Mouse (Mus musculus): ENCODE data around the gene Ldlrad1. TPM values are rescaled to one million over a fixed set of nuclear protein-coding genes. Genes with fewer than 3 reads are reported as not detected.

The Ldlrad1 gene
- polyA plus RNA-seq, 1 experiment from 2014 or later: not detected

DNA sequence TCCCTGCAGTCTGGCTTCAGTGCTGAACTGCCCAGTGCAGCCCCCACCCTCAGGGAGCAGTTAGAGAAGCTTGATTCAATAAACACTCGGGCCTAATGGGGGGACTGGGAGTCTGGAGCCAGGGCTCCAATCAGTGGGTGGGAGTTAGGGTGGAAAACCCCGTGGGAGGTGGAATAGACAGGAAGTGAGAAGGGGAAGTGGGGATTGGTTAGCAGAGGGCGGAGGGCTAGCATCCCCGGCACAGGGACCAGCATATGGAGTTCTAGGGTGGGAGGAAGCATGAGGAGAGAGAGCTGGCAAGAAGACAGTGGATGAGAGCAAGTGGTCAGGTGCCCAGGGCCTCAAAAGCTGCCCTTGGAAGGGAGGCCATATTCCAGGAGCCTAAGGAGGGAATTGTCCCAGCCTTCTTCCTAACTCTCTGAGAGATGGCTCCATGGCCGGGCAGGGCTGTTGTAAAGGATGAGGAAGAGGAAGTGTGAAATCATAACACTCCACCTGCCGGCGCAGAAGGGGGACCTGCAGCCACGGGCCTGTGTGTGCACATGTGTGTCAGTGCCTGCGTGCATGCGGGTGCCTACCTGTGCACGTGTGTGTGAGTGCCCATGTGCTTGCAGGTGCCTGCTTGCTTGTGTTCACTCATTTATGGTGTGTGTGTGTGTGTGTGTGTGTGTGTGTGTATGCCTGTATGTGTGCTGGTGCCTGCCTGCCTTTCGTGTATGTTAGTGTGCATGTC lies 4.5 kb downstream of the Ldlrad1 start:
- Histone ChIP-seq H3K4me1 (ENCODE audit: control insufficient read depth, insufficient read depth, low read length) (0 out of 2 replicates have a peak, but pooled peaks cover 3% of the 10 kb centered on the region), H3K4me3 (ENCODE audit: low read depth, low read length) (no peak overlapping the region), H3K9me3 (ENCODE audit: control insufficient read depth, low read depth, low read length) (no peaks in the 10 kb centered on the region), H3K4me2 (replicated peaks; ENCODE audit: low read depth, low read length) (no peak overlapping the region), H3K27ac (ENCODE audit: low read length) (no peak overlapping the region), H3K27me3 (ENCODE audit: control insufficient read depth, insufficient read depth, low read length) (no peaks in the 10 kb centered on the region), H3K9ac (replicated peaks; ENCODE audit: low read depth, low read length) (no peak overlapping the region), H3K36me3 (ENCODE audit: control insufficient read depth, insufficient read depth, low read length) (no peaks in the 10 kb centered on the region)
- 55% methylated on average over 12 of the region's 12 CpGs for WGBS
- ATAC-seq (ENCODE audit: insufficient number of reproducible peaks, insufficient read depth, low FRiP score, low read depth): no peak; the same call in 1 of the 2 replicates

DNA sequence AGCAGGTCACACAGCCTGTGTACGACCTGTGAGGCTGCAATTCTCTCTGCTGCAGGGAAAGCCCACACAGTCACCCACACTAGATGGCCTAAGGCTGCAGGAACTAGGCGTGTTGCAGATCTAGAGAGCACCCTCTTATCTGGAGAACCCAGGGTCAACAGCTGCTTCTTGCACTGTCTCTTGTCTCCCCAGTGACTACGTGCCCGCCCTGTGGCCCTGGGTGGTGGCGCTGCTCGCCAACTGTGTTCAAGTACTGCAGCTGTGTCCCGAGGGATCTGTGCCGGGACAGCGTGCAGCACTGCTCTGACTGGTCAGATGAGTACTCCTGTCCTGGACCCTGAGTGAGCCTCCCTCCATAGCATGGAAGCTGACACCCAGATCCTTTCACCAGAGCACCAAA lies 8.6 kb downstream of the Ldlrad1 start:
- Histone ChIP-seq H3K4me1 (ENCODE audit: control insufficient read depth, insufficient read depth, low read length) (0 out of 2 replicates have a peak, but pooled peaks cover 3% of the 10 kb centered on the region), H3K27ac (ENCODE audit: low read length) (no peak overlapping the region), H3K9me3 (ENCODE audit: control insufficient read depth, low read depth, low read length) (no peaks in the 10 kb centered on the region), H3K36me3 (ENCODE audit: control insufficient read depth, insufficient read depth, low read length) (no peaks in the 10 kb centered on the region), H3K9ac (replicated peaks; ENCODE audit: low read depth, low read length) (no peak overlapping the region), H3K27me3 (ENCODE audit: control insufficient read depth, insufficient read depth, low read length) (no peaks in the 10 kb centered on the region), H3K4me2 (replicated peaks; ENCODE audit: low read depth, low read length) (no peak overlapping the region), H3K4me3 (ENCODE audit: low read depth, low read length) (no peak overlapping the region)
- ATAC-seq (ENCODE audit: insufficient number of reproducible peaks, insufficient read depth, low FRiP score, low read depth): peak; percentile 66; the same call in 1 of the 2 replicates
- WGBS: 76% methylated on average over 9 of the region's 9 CpGs

DNA sequence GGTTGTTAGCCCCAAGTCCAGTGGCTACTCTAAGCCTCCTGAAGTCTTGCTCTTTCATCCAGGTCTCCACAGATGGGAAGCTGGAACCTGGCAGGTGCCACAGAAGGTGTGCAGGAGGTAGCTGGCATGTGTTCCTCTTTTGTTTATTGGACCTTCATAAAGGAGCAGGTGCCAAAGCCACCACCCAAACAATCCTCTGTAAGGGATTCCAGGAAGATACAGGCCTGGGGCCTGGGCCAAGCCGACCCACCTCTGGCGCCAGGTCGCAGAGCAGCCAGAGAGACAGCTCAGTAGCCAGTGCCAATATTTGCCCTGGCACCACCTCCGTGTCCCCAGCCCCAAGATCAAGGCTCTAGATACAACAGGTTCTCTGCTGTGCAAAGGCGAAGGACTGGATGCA lies 12.5 kb downstream of the Ldlrad1 start:
- Histone ChIP-seq H3K4me1 (ENCODE audit: control insufficient read depth, insufficient read depth, low read length) (no peaks in the 10 kb centered on the region), H3K27me3 (ENCODE audit: control insufficient read depth, insufficient read depth, low read length) (no peaks in the 10 kb centered on the region), H3K27ac (ENCODE audit: low read length) (no peak overlapping the region), H3K9me3 (ENCODE audit: control insufficient read depth, low read depth, low read length) (no peaks in the 10 kb centered on the region), H3K4me2 (replicated peaks; ENCODE audit: low read depth, low read length) (no peak overlapping the region), H3K4me3 (ENCODE audit: low read depth, low read length) (no peak overlapping the region), H3K9ac (replicated peaks; ENCODE audit: low read depth, low read length) (no peak overlapping the region), H3K36me3 (ENCODE audit: control insufficient read depth, insufficient read depth, low read length) (no peaks in the 10 kb centered on the region)
- WGBS: 84% methylated on average over 5 of the region's 5 CpGs
- no peak for ATAC-seq (ENCODE audit: insufficient number of reproducible peaks, insufficient read depth, low FRiP score, low read depth)

GRCm38 (mm10) chr4:107223225-107224204 lies 14.5 kb downstream of the Ldlrad1 start:
- Histone ChIP-seq H3K4me3 (ENCODE audit: low read depth, low read length) (no peak overlapping the region), H3K4me2 (replicated peaks; ENCODE audit: low read depth, low read length) (no peak overlapping the region), H3K9ac (replicated peaks; ENCODE audit: low read depth, low read length) (no peak overlapping the region), H3K27me3 (ENCODE audit: control insufficient read depth, insufficient read depth, low read length) (no peaks in the 10 kb centered on the region), H3K27ac (ENCODE audit: low read length) (no peak overlapping the region), H3K4me1 (ENCODE audit: control insufficient read depth, insufficient read depth, low read length) (no peaks in the 10 kb centered on the region), H3K9me3 (ENCODE audit: control insufficient read depth, low read depth, low read length) (no peaks in the 10 kb centered on the region), H3K36me3 (ENCODE audit: control insufficient read depth, insufficient read depth, low read length) (no peaks in the 10 kb centered on the region)
- ATAC-seq (ENCODE audit: insufficient number of reproducible peaks, insufficient read depth, low FRiP score, low read depth): peak; percentile 56; the same call in 1 of the 2 replicates
- WGBS: 76% methylated on average over 11 of the region's 11 CpGs

- WGBS: 88% methylated on average over 2 of the region's 2 CpGs
- H3K9ac ChIP-seq (replicated peaks; ENCODE audit: low read depth, low read length): no peak overlapping the region
- ATAC-seq (ENCODE audit: insufficient number of reproducible peaks, insufficient read depth, low FRiP score, low read depth): no peak
Observed at GRCm38 (mm10) chr4:107226313-107226712, 17.3 kb downstream of the Ldlrad1 start.

GRCm38 (mm10) chr4:107232219-107232618 lies 23.2 kb downstream of the Ldlrad1 start:
- H3K4me1 ChIP-seq (ENCODE audit: control insufficient read depth, insufficient read depth, low read length): no peaks in the 10 kb centered on the region
- no peak overlapping the region for H3K4me2 ChIP-seq (replicated peaks; ENCODE audit: low read depth, low read length)
- WGBS: 60% methylated on average over 3 of the region's 3 CpGs
- H3K36me3 ChIP-seq (ENCODE audit: control insufficient read depth, insufficient read depth, low read length): peaks cover 35% of the 10 kb centered on the region
- no peaks in the 10 kb centered on the region for H3K27me3 ChIP-seq (ENCODE audit: control insufficient read depth, insufficient read depth, low read length)
- no peak overlapping the region for H3K9ac ChIP-seq (replicated peaks; ENCODE audit: low read depth, low read length)
- H3K27ac ChIP-seq (ENCODE audit: low read length): no peak overlapping the region
- no peaks in the 10 kb centered on the region for H3K9me3 ChIP-seq (ENCODE audit: control insufficient read depth, low read depth, low read length)
- no peak overlapping the region for H3K4me3 ChIP-seq (ENCODE audit: low read depth, low read length)
- no peak for ATAC-seq (ENCODE audit: insufficient number of reproducible peaks, insufficient read depth, low FRiP score, low read depth)

More at GRCm38 (mm10) chr4:107226313-107226712, 17.3 kb downstream of the Ldlrad1 start:
- no peak overlapping the region for H3K4me3 ChIP-seq (ENCODE audit: low read depth, low read length)
- H3K4me1 ChIP-seq (ENCODE audit: control insufficient read depth, insufficient read depth, low read length): no peaks in the 10 kb centered on the region
- H3K27ac ChIP-seq (ENCODE audit: low read length): no peak overlapping the region
- no peaks in the 10 kb centered on the region for H3K9me3 ChIP-seq (ENCODE audit: control insufficient read depth, low read depth, low read length)
- no peak overlapping the region for H3K4me2 ChIP-seq (replicated peaks; ENCODE audit: low read depth, low read length)
- H3K27me3 ChIP-seq (ENCODE audit: control insufficient read depth, insufficient read depth, low read length): no peaks in the 10 kb centered on the region
- no peaks in the 10 kb centered on the region for H3K36me3 ChIP-seq (ENCODE audit: control insufficient read depth, insufficient read depth, low read length)

GRCm38 (mm10) chr4:107238253-107238652 lies 29.3 kb downstream of the Ldlrad1 start:
- H3K27me3 ChIP-seq (ENCODE audit: control insufficient read depth, insufficient read depth, low read length): no peaks in the 10 kb centered on the region
- ATAC-seq (ENCODE audit: insufficient number of reproducible peaks, insufficient read depth, low FRiP score, low read depth): no peak
- no peaks in the 10 kb centered on the region for H3K9me3 ChIP-seq (ENCODE audit: control insufficient read depth, low read depth, low read length)
- no peak overlapping the region for H3K27ac ChIP-seq (ENCODE audit: low read length)
- H3K9ac ChIP-seq (replicated peaks; ENCODE audit: low read depth, low read length): no peak overlapping the region
- H3K36me3 ChIP-seq (ENCODE audit: control insufficient read depth, insufficient read depth, low read length): peaks cover 56% of the 10 kb centered on the region
- no peak overlapping the region for H3K4me3 ChIP-seq (ENCODE audit: low read depth, low read length)
- H3K4me2 ChIP-seq (replicated peaks; ENCODE audit: low read depth, low read length): no peak overlapping the region
- H3K4me1 ChIP-seq (ENCODE audit: control insufficient read depth, insufficient read depth, low read length): no peaks in the 10 kb centered on the region
- 96% methylated on average over 2 of the region's 2 CpGs for WGBS

DNA sequence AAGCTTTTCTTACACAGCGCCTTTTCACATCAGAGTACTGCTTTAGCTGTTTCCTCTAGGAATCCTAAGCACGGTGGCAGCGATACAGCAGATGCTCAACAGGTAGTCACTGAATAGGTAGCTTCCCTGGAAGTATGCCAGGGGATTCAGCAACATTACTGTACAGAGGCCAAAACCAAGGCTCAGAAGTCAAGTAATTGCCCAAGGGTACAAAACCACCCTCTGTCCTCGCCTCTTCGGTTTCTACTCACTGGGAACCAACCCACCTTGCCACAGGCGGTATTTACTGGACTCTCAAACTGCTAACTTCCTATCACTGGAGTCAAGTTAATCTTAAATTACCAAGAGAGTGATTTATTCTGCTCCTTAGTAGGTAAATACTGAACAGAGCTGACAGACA lies 31.2 kb downstream of the Ldlrad1 start:
- H3K9me3 ChIP-seq (ENCODE audit: control insufficient read depth, low read depth, low read length): no peaks in the 10 kb centered on the region
- no peak overlapping the region for H3K27ac ChIP-seq (ENCODE audit: low read length)
- peaks cover 43% of the 10 kb centered on the region for H3K36me3 ChIP-seq (ENCODE audit: control insufficient read depth, insufficient read depth, low read length)
- 97% methylated on average over 6 of the region's 6 CpGs for WGBS
- no peak overlapping the region for H3K4me2 ChIP-seq (replicated peaks; ENCODE audit: low read depth, low read length)
- H3K27me3 ChIP-seq (ENCODE audit: control insufficient read depth, insufficient read depth, low read length): no peaks in the 10 kb centered on the region
- no peaks in the 10 kb centered on the region for H3K4me1 ChIP-seq (ENCODE audit: control insufficient read depth, insufficient read depth, low read length)
- no peak for ATAC-seq (ENCODE audit: insufficient number of reproducible peaks, insufficient read depth, low FRiP score, low read depth)
- no peak overlapping the region for H3K4me3 ChIP-seq (ENCODE audit: low read depth, low read length)
- H3K9ac ChIP-seq (replicated peaks; ENCODE audit: low read depth, low read length): no peak overlapping the region
